Mouse (Mus musculus) stomach, embryonic 16.5 days (tissue): Measurements from ENCODE around the gene Tdrd5. TPM values are rescaled to one million over a fixed set of nuclear protein-coding genes. Genes with fewer than 3 reads are reported as not detected.

Source experiments
- ATAC-seq: fragments of 200-750 bp; cut with Nextera tagmentation; 2 replicates; pipeline ENCODE4 v1.8.0; 2017; ENCODE audit warnings: moderate number of reproducible peaks, moderate TSS enrichment; ENCODE audit not compliant: insufficient read depth, low FRiP score
- H3K27ac ChIP-seq: fragments of 300-500 bp; sonication (generic); 2 replicates; pipeline ENCODE4 v1.5.1; 2014; ENCODE audit warnings: low read length
- H3K27me3 ChIP-seq: fragments of 300-500 bp; sonication (generic); 2 replicates; pipeline ENCODE4 v1.6.1; 2014; ENCODE audit warnings: low read length, control low read depth, mixed read lengths; ENCODE audit not compliant: control insufficient read depth, insufficient read depth
- H3K36me3 ChIP-seq: fragments of 300-500 bp; sonication (generic); 2 replicates; pipeline ENCODE4 v1.6.1; 2014; ENCODE audit warnings: low read length; ENCODE audit not compliant: control insufficient read depth, insufficient read depth
- H3K4me1 ChIP-seq: fragments of 300-500 bp; sonication (generic); 2 replicates; pipeline ENCODE4 v1.6.1; 2014; ENCODE audit warnings: low read length, control low read depth, mixed read lengths; ENCODE audit not compliant: control insufficient read depth, insufficient read depth
- H3K4me2 ChIP-seq: fragments of 300-500 bp; sonication (generic); 2 replicates; pipeline ENCODE4 v1.6.1; 2014; ENCODE audit warnings: low read depth, low read length, mixed read lengths
- H3K4me3 ChIP-seq: fragments of 300-500 bp; sonication (generic); replicated peaks from 2 replicates; pipeline ENCODE4 v1.5.1; 2014; ENCODE audit warnings: mild to moderate bottlenecking, low read length
- H3K9ac ChIP-seq: fragments of 300-500 bp; sonication (generic); 2 replicates; pipeline ENCODE4 v1.6.1; 2014; ENCODE audit warnings: low read length
- H3K9me3 ChIP-seq: fragments of 300-500 bp; sonication (generic); replicated peaks from 2 replicates; pipeline ENCODE4 v1.6.1; 2016; ENCODE audit warnings: low read length, control low read depth; ENCODE audit not compliant: control insufficient read depth
- WGBS: fragments of 180-500 bp; shearing (Covaris S2); extraction: QIAGEN DNeasy Blood & Tissue Kit; methylation state at CpG from one replicate; pipeline ENCODE4 v1.1.7; 2014; 5-methylcytosine and 5-hydroxymethylcytosine counted together
- polyA plus RNA-seq: library from polyadenylated mRNA; unstranded; fragments of >200 nt; fragmentation: Nextera tagmentation; extraction: Ambion mirVana; gene quantifications from 2 replicates; pipeline ENCODE4 v1.2.1, GENCODE M21; 2015

The Tdrd5 gene
- polyA plus RNA-seq, 1 experiment from 2014 or later, result 0.62 TPM

DNA sequence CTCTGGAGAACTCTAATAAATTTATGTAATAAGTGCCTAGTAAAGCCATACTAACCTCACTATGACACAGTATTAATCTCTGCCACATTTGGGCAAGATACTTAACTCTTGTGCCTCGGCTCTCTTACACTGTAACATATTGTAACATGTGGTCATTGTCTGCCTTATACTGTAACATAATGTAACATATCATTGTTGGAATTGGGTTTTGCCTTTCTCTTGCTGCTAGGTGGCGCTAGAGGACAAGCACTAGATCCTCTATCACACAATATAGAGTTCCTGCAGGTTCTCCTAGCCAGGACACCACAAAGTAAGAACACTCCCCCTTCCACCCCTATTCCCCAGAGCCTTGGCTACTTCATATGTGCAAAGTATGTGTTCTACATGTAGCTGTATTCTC lies 62.4 kb downstream of the Tdrd5 start:
- no peak overlapping the region for H3K4me3 ChIP-seq
- no peaks in the 10 kb centered on the region for H3K36me3 ChIP-seq
- H3K4me1 ChIP-seq, result no peaks in the 10 kb centered on the region
- no peak overlapping the region for H3K4me2 ChIP-seq
- peak; percentile 40; the same call in 1 of the 2 replicates for ATAC-seq
- no peak overlapping the region for H3K27ac ChIP-seq
- H3K9ac ChIP-seq, result no peak overlapping the region
- no peaks in the 10 kb centered on the region for H3K27me3 ChIP-seq
- no peaks in the 10 kb centered on the region for H3K9me3 ChIP-seq
- WGBS, result 33% methylated on average over 2 of the region's 2 CpGs

DNA sequence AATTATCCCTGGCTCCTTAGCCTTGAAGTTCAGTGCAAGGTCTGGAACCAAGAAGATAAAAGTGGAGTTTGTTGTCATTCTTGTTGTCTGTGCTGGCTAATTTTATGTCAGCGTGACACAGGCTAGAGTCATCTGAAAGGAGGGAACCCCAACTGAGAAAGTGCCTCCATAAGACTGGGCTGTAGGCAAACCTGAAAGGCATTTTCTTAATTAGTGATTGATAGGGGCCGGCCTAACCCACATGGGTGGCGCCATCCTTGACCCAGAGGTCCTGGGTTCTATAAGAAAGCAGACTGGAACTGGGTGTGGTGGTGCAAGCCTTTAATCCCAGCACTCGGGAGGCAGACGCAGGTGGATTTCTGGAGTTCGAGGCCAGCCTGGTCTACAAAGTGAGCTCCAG lies 72.3 kb downstream of the Tdrd5 start:
- no peaks in the 10 kb centered on the region for H3K27me3 ChIP-seq
- no peaks in the 10 kb centered on the region for H3K36me3 ChIP-seq
- no peak overlapping the region for H3K4me3 ChIP-seq
- H3K4me1 ChIP-seq, result peaks cover 8% of the 10 kb centered on the region
- H3K9me3 ChIP-seq, result no peaks in the 10 kb centered on the region
- ATAC-seq, result no peak
- 85% methylated on average over 6 of the region's 6 CpGs for WGBS
- H3K9ac ChIP-seq, result no peak overlapping the region
- no peak overlapping the region for H3K4me2 ChIP-seq
- H3K27ac ChIP-seq, result no peak overlapping the region

DNA sequence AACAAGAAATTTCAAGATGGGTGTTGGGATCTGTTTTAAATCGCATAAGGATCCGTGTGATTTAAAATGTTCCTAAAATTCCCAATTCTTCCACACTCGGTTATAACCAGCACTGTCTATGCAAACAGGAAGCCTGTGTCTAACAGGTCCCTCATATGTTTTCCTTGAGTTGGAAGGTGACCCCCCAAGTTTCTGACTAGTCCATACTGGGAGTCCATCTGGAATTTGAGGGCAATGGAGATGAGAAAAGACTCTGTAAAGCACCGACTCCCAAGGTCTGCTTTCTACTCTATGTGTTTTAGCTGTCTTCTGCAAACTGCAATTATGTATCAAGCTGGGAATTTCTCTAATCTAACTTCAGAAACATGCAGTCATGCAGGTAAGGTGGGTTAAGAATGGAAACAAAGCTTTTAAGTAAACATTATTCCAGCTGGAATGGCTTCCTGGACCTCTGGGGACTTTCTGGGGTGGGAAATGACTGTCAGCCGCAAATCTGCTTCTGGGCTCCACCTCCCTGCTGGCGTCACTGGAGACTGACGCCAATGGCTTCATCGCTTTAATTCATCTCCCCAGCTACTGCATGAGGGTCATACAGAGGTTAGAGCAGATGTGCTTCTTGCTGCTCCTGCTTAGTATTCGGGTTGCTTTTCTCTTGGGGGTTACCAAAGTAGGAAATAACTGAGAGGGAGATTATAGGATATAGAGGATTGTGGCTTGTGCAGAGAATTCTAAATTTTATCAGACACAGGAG lies 73.0 kb downstream of the Tdrd5 start:
- peak; percentile 66; the same call in 1 of the 2 replicates for ATAC-seq
- H3K9ac ChIP-seq, result no peak overlapping the region
- H3K27ac ChIP-seq, result peak overlapping the region; percentile 24; the same call in 1 of the 2 replicates
- no peaks in the 10 kb centered on the region for H3K36me3 ChIP-seq
- WGBS, result 27% methylated on average over 9 of the region's 9 CpGs
- H3K4me3 ChIP-seq, result no peak overlapping the region
- peak overlapping the region; percentile 11; the same call in 1 of the 2 replicates for H3K4me2 ChIP-seq
- H3K9me3 ChIP-seq, result no peaks in the 10 kb centered on the region
- no peaks in the 10 kb centered on the region for H3K27me3 ChIP-seq
- H3K4me1 ChIP-seq, result peaks cover 8% of the 10 kb centered on the region

DNA sequence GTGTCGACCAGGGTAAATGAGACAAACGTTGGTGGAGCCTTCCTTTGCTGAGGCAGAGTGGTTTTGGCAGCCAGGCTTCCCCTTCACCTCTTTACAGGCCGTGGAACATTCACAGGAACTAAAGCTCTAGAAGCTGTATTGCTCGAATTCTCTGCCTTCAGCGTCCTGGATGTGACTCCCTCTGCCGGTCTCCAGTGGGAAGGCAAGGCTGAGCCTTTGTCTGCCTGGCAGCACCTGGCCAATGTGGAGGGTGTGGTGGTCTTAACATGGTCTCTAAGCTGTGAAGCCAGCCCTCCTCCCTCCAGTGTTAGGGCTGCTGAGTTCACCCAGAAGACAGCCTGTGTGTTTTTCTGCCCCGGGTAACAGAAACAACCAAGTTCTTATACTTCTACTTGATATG lies 74.0 kb downstream of the Tdrd5 start:
- WGBS, result 27% methylated on average over 7 of the region's 7 CpGs
- H3K4me3 ChIP-seq, result no peak overlapping the region
- H3K4me1 ChIP-seq, result peaks cover 8% of the 10 kb centered on the region
- no peak for ATAC-seq
- no peaks in the 10 kb centered on the region for H3K27me3 ChIP-seq
- H3K27ac ChIP-seq, result no peak overlapping the region
- H3K9me3 ChIP-seq, result no peaks in the 10 kb centered on the region
- no peaks in the 10 kb centered on the region for H3K36me3 ChIP-seq
- H3K9ac ChIP-seq, result no peak overlapping the region
- H3K4me2 ChIP-seq, result no peak overlapping the region

DNA sequence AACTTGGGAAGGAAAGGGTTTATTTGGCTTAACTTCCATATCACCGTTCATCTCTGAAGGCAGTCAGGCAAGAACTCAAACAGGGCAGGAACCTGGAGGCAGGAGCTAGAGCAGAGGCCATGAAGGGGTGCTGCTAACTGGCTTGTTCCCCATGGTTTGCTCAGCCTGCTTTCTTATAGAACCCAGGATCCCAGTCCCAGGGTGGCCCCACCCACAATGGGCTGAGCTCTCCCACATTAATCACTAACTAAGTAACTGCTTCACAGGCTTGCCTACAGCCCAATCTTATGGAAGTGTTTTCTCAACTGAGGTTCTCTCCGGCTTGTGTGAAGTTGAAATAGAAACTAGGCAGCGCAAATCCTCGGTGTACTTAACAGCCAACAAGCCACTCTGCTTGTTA lies 74.7 kb downstream of the Tdrd5 start:
- H3K9ac ChIP-seq, result no peak overlapping the region
- no peaks in the 10 kb centered on the region for H3K36me3 ChIP-seq
- H3K4me1 ChIP-seq, result peaks cover 8% of the 10 kb centered on the region
- WGBS, result 79% methylated on average over 4 of the region's 4 CpGs
- H3K27ac ChIP-seq, result no peak overlapping the region
- no peak overlapping the region for H3K4me3 ChIP-seq
- no peaks in the 10 kb centered on the region for H3K9me3 ChIP-seq
- no peak for ATAC-seq
- no peak overlapping the region for H3K4me2 ChIP-seq
- no peaks in the 10 kb centered on the region for H3K27me3 ChIP-seq

DNA sequence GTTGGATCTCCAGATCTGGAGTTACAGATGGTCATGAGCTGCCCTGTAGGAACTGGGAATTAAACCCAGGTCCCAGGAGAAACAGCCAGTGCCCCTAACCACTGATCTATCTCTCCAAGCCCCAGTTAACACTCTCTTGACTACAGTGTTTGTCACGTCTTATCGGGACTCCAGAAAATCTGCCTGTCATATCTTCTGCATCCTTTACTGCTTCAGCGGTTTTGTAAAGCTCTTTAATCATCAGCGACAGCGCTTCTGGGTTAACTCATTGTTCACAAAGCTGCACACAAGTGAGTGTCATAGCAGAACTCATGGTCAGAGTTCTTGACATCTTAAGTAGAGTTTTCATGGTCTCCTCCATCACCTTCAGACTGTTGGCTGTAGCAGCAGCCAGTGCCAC lies 76.6 kb downstream of the Tdrd5 start:
- Histone ChIP-seq H3K27me3 (no peaks in the 10 kb centered on the region), H3K9me3 (no peaks in the 10 kb centered on the region), H3K27ac (no peak overlapping the region), H3K9ac (no peak overlapping the region), H3K4me3 (no peak overlapping the region), H3K36me3 (no peaks in the 10 kb centered on the region), H3K4me2 (no peak overlapping the region), H3K4me1 (peaks cover 8% of the 10 kb centered on the region)
- no peak for ATAC-seq
- WGBS, result 60% methylated on average over 5 of the region's 5 CpGs

DNA sequence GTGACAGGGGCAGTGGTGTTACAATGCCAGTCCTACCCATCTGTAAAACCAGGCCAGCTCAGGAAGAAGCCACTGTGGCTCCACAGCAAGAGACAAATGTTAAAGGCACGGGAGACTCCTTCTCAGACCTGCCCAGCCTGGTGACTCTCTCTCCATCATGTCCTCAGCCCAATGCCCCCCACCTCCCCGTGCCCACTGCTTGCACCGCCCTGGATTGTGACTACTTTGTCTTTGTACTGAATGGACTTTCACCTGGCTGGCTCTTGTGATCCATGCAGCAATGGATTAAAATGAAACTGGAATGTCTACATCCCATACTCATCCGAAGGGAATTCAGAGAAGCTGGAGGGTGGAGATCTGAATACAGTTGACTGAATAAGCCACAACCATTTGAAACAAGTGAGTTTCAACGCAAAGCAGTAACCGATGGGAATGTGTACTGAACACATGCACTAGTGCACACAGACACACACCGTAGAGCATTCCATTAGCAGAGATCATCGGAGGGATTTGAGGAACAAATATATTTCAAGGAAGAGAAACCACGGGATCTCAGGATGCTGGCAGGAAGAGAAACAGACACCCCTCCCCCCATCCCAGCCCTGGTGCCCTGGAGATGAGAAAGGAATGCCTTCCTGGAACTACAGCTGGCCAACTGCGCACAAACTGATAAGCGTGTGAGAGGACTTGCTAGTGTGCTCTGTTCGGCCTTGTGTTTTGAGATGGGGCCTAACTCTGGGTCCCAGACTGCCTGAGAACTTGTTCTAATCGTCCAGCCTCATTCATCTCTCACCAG lies 81.1 kb downstream of the Tdrd5 start:
- Histone ChIP-seq H3K4me2 (no peak overlapping the region), H3K4me3 (no peak overlapping the region), H3K9me3 (no peaks in the 10 kb centered on the region), H3K36me3 (no peaks in the 10 kb centered on the region), H3K27me3 (no peaks in the 10 kb centered on the region), H3K27ac (no peak overlapping the region), H3K4me1 (no peaks in the 10 kb centered on the region; the same call in 1 of the 2 replicates), H3K9ac (no peak overlapping the region)
- 48% methylated on average over 13 of the region's 13 CpGs for WGBS
- ATAC-seq, result peak; percentile 40; the same call in 1 of the 2 replicates

DNA sequence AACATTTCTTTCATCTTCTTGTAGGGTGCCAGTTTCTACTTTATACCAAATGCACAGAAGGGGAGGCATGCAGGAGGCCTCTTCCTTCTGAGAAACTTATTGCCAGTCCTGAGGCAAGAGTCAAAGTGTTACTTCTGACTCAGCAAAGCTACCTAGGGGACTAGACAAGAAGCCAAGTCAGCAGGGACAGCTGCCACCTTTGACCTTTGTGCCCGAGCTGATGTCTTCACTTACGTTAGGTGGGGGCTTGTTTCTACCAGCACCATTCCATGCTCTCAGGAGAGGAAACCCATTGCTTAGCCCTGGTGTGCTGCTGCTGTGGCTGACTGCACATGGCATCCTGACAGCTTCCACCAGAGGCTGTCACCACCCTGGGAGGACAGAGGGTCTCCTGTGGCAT lies 82.1 kb downstream of the Tdrd5 start:
- H3K9me3 ChIP-seq, result no peaks in the 10 kb centered on the region
- H3K9ac ChIP-seq, result no peak overlapping the region
- no peaks in the 10 kb centered on the region; the same call in 1 of the 2 replicates for H3K4me1 ChIP-seq
- no peak overlapping the region for H3K4me3 ChIP-seq
- H3K27ac ChIP-seq, result no peak overlapping the region
- WGBS, result 66% methylated on average over 2 of the region's 2 CpGs
- H3K4me2 ChIP-seq, result no peak overlapping the region
- H3K27me3 ChIP-seq, result no peaks in the 10 kb centered on the region
- ATAC-seq, result no peak
- H3K36me3 ChIP-seq, result no peaks in the 10 kb centered on the region

DNA sequence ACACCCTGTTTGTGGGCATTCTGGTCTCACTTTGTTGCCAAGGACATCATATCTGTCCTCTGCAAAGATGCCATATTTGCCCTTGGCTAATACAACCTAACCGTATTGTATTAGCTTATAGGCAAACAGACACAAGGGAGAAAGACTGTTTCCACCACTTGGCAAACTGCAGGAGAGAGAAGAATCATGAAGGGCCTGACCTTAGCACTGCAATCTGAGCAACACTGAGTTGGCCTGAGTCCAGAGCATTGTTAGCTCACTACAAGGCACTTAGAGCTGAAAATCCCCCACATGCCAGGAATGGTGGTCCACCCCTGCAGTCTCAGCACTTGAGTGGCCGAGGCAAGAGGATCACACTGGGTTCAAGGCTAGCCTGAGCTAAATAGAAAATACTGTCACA lies 84.9 kb downstream of the Tdrd5 start:
- no peak overlapping the region for H3K4me3 ChIP-seq
- no peaks in the 10 kb centered on the region for H3K36me3 ChIP-seq
- H3K4me1 ChIP-seq, result no peaks in the 10 kb centered on the region; the same call in 1 of the 2 replicates
- 66% methylated on average over 2 of the region's 2 CpGs for WGBS
- ATAC-seq, result no peak
- no peak overlapping the region for H3K9ac ChIP-seq
- no peaks in the 10 kb centered on the region for H3K9me3 ChIP-seq
- H3K27ac ChIP-seq, result no peak overlapping the region
- H3K4me2 ChIP-seq, result no peak overlapping the region
- H3K27me3 ChIP-seq, result no peaks in the 10 kb centered on the region
